Mouse (Mus musculus) testis, adult 2 months (tissue): ENCODE data around the gene Trpv3. TPM values are rescaled to one million over a fixed set of nuclear protein-coding genes. Genes with fewer than 3 reads are reported as not detected.

Experiments
- H3K27ac ChIP-seq: fragments of 200-500 bp; 2 replicates; pipeline ENCODE4 v1.5.1; 2012; ENCODE audit warnings: low read depth, low read length; ENCODE audit not compliant: control insufficient read depth, insufficient read depth
- H3K27me3 ChIP-seq: fragments of 200-500 bp; 2 replicates; pipeline ENCODE4 v1.6.1; 2012; ENCODE audit warnings: mild to moderate bottlenecking, low read length, moderate library complexity; ENCODE audit not compliant: control insufficient read depth, insufficient read depth
- H3K36me3 ChIP-seq: fragments of 200-500 bp; 2 replicates; pipeline ENCODE4 v1.6.1; 2012; ENCODE audit warnings: mild to moderate bottlenecking, low read length; ENCODE audit not compliant: control insufficient read depth, insufficient read depth
- H3K4me1 ChIP-seq: fragments of 200-500 bp; 2 replicates; pipeline ENCODE4 v1.6.1; 2012; ENCODE audit warnings: low read length; ENCODE audit not compliant: control insufficient read depth, insufficient read depth
- H3K4me3 ChIP-seq: fragments of 200-500 bp; 2 replicates; pipeline ENCODE4 v1.5.1; 2012; ENCODE audit warnings: low read depth, mild to moderate bottlenecking, low read length, moderate library complexity, mixed read lengths; ENCODE audit not compliant: control insufficient read depth
- CTCF ChIP-seq: fragments of 200-500 bp; IDR thresholded peaks from 2 replicates; pipeline ENCODE4 v1.5.1; 2012; ENCODE audit warnings: low read depth, mild to moderate bottlenecking, inconsistent platforms, low read length, moderate library complexity; ENCODE audit not compliant: control insufficient read depth, insufficient read depth, insufficient replicate concordance
- POLR2A ChIP-seq: fragments of 200-500 bp; IDR thresholded peaks from 2 replicates; pipeline ENCODE4 v1.6.1; 2012; ENCODE audit warnings: low read depth, mild to moderate bottlenecking, inconsistent platforms, low read length, moderate library complexity; ENCODE audit not compliant: control insufficient read depth
- polyA plus RNA-seq: library from polyadenylated mRNA; depleted of rRNA; stranded (reverse); fragments of >200 nt; gene quantifications from 2 replicates; pipeline ENCODE4 v1.2.3, GENCODE M21; 2012

Gene Trpv3
- polyA plus RNA-seq, 1 experiment: 0.05 TPM

- no peak for TF ChIP-seq POLR2A
- no peak for TF ChIP-seq CTCF
- H3K36me3 ChIP-seq: no peaks in the 10 kb centered on the region
- H3K4me1 ChIP-seq: no peaks in the 10 kb centered on the region
- no peak overlapping the region for H3K27ac ChIP-seq
- no peak overlapping the region for H3K4me3 ChIP-seq
- H3K27me3 ChIP-seq: no peaks in the 10 kb centered on the region
These were observed 34.7 kb upstream of the Trpv3 start for GRCm38 (mm10) chr11:73232513-73232912.

GRCm38 (mm10) chr11:73233992-73234391 lies 33.2 kb upstream of the Trpv3 start, which contains the start of gene Trpv1:
Gene Trpv1, plus strand, starts transcription at chr11:73234292.
- H3K4me1 ChIP-seq: no peaks in the 10 kb centered on the region
- no peak within 1 kb of the TSS for H3K27ac ChIP-seq
- no peaks in the 10 kb centered on the region for H3K27me3 ChIP-seq
- no peaks in the 10 kb centered on the region for H3K36me3 ChIP-seq
- H3K4me3 ChIP-seq: no peak within 1 kb of the TSS
- no peak for TF ChIP-seq POLR2A
- no peak for TF ChIP-seq CTCF

- Histone ChIP-seq H3K4me1 (no peaks in the 10 kb centered on the region), H3K27me3 (no peaks in the 10 kb centered on the region), H3K4me3 (no peak overlapping the region), H3K36me3 (no peaks in the 10 kb centered on the region), H3K27ac (no peak overlapping the region)
- TF ChIP-seq POLR2A: no peak
- TF ChIP-seq CTCF: no peak
These were observed 31.0 kb upstream of the Trpv3 start for GRCm38 (mm10) chr11:73235990-73236701.

GRCm38 (mm10) chr11:73236731-73237130 lies 30.5 kb upstream of the Trpv3 start:
- Histone ChIP-seq H3K27me3 (no peaks in the 10 kb centered on the region), H3K36me3 (no peaks in the 10 kb centered on the region), H3K4me1 (no peaks in the 10 kb centered on the region), H3K4me3 (no peak overlapping the region), H3K27ac (no peak overlapping the region)
- TF ChIP-seq POLR2A (no peak), CTCF (no peak)

- Histone ChIP-seq H3K27ac (no peak overlapping the region), H3K4me1 (no peaks in the 10 kb centered on the region), H3K27me3 (no peaks in the 10 kb centered on the region), H3K36me3 (no peaks in the 10 kb centered on the region), H3K4me3 (no peak overlapping the region)
- TF ChIP-seq POLR2A (no peak), CTCF (no peak)
These were observed 25.0 kb upstream of the Trpv3 start for GRCm38 (mm10) chr11:73242199-73242598.

GRCm38 (mm10) chr11:73242777-73243176 lies 24.4 kb upstream of the Trpv3 start:
- Histone ChIP-seq H3K27ac (no peak overlapping the region), H3K4me3 (no peak overlapping the region), H3K36me3 (no peaks in the 10 kb centered on the region), H3K27me3 (no peaks in the 10 kb centered on the region), H3K4me1 (no peaks in the 10 kb centered on the region)
- TF ChIP-seq CTCF (no peak), POLR2A (no peak)

- no peaks in the 10 kb centered on the region for H3K36me3 ChIP-seq
- no peaks in the 10 kb centered on the region for H3K27me3 ChIP-seq
- no peaks in the 10 kb centered on the region for H3K4me1 ChIP-seq
- no peak overlapping the region for H3K4me3 ChIP-seq
- no peak for TF ChIP-seq CTCF
- no peak for TF ChIP-seq POLR2A
- H3K27ac ChIP-seq: no peak overlapping the region
These were observed 9.7 kb upstream of the Trpv3 start for GRCm38 (mm10) chr11:73257362-73257945.
